Mouse (Mus musculus) forebrain, embryonic 15.5 days (tissue): Measurements from ENCODE around the gene Tceal8. TPM values are rescaled to one million over a fixed set of nuclear protein-coding genes. Genes with fewer than 3 reads are reported as not detected.
"Not testable (repeated sequence)": the region's sequence is repeated elsewhere in the genome, so short reads cannot be mapped to it uniquely, and the experiment has no call there.

Source experiments
- ATAC-seq: fragments of 200-750 bp; cut with Nextera tagmentation; replicated peaks from 2 replicates; pipeline ENCODE4 v1.8.0; 2017; ENCODE audit warnings: mild to moderate bottlenecking, moderate TSS enrichment, moderate library complexity
- H3K27ac ChIP-seq: fragments of 300-500 bp; sonication (generic); replicated peaks from 2 replicates; pipeline ENCODE4 v1.5.1; 2015; ENCODE audit warnings: mild to moderate bottlenecking, inconsistent platforms
- H3K27me3 ChIP-seq: fragments of 300-500 bp; sonication (generic); 2 replicates; pipeline ENCODE4 v1.6.1; 2015; ENCODE audit warnings: inconsistent platforms
- H3K36me3 ChIP-seq: fragments of 300-500 bp; sonication (generic); 2 replicates; pipeline ENCODE4 v1.6.1; 2015; ENCODE audit warnings: mild to moderate bottlenecking, inconsistent platforms
- H3K4me1 ChIP-seq: fragments of 300-500 bp; sonication (generic); 2 replicates; pipeline ENCODE4 v1.6.1; 2015; ENCODE audit warnings: inconsistent platforms
- H3K4me2 ChIP-seq: fragments of 300-500 bp; sonication (generic); replicated peaks from 2 replicates; pipeline ENCODE4 v1.6.1; 2015; ENCODE audit warnings: mild to moderate bottlenecking, inconsistent platforms
- H3K4me3 ChIP-seq: fragments of 300-500 bp; sonication (generic); 2 replicates; pipeline ENCODE4 v1.5.1; 2015; ENCODE audit warnings: mild to moderate bottlenecking, inconsistent platforms
- H3K9ac ChIP-seq: fragments of 300-500 bp; sonication (generic); replicated peaks from 2 replicates; pipeline ENCODE4 v1.6.1; 2015; ENCODE audit warnings: mild to moderate bottlenecking, inconsistent platforms
- H3K9me3 ChIP-seq: fragments of 300-500 bp; sonication (generic); 2 replicates; pipeline ENCODE4 v1.6.1; 2016; ENCODE audit warnings: inconsistent platforms
- WGBS: fragments of 180-500 bp; shearing (Covaris S2); methylation state at CpG from one replicate; pipeline ENCODE4 v1.1.7; 2015; ENCODE audit warnings: mixed read lengths; 5-methylcytosine and 5-hydroxymethylcytosine counted together
- polyA plus RNA-seq: library from polyadenylated mRNA; unstranded; fragments of >200 nt; fragmentation: Nextera tagmentation; extraction: Ambion mirVana; gene quantifications from 2 replicates; pipeline ENCODE4 v1.2.1, GENCODE M21; 2015

The Tceal8 gene
- polyA plus RNA-seq: 112 and 115 TPM in 2 replicates

GRCm38 (mm10) chrX:136172118-136172551 is at the start of gene Tceal8:
TSS of gene Tceal8 (minus strand) at chrX:136172342.
- H3K36me3 ChIP-seq: no peaks in the 10 kb centered on the region
- H3K27me3 ChIP-seq: no peaks in the 10 kb centered on the region
- H3K9me3 ChIP-seq: no peaks in the 10 kb centered on the region
- H3K4me2 ChIP-seq: peak within 1 kb of the TSS; percentile 55
- peak within 1 kb of the TSS; percentile 59 for H3K4me3 ChIP-seq
- 21% methylated on average over 10 of the region's 10 CpGs for WGBS
- H3K9ac ChIP-seq: peak within 1 kb of the TSS; percentile 58
- peak within 1 kb of the TSS; percentile 86 for H3K27ac ChIP-seq
- peaks cover 4% of the 10 kb centered on the region; the same call in 1 of the 2 replicates for H3K4me1 ChIP-seq
- peak; percentile 98 for ATAC-seq

- no peak overlapping the region for H3K4me3 ChIP-seq
- no peaks in the 10 kb centered on the region for H3K36me3 ChIP-seq
- H3K4me1 ChIP-seq: no peaks in the 10 kb centered on the region
- no peak overlapping the region for H3K4me2 ChIP-seq
- ATAC-seq: no peak
- H3K9me3 ChIP-seq: no peaks in the 10 kb centered on the region
- 33% methylated on average over 1 of the region's 1 CpGs for WGBS
- no peak overlapping the region for H3K9ac ChIP-seq
- no peak overlapping the region for H3K27ac ChIP-seq
- no peaks in the 10 kb centered on the region for H3K27me3 ChIP-seq
These were observed 44.2 kb upstream of the Tceal8 start for GRCm38 (mm10) chrX:136216303-136216702.

- peak within 1 kb of the TSS; percentile 39 for H3K4me2 ChIP-seq
- not testable (repeated sequence) for H3K27me3 ChIP-seq, H3K4me1 ChIP-seq, H3K9me3 ChIP-seq, H3K27ac ChIP-seq, H3K36me3 ChIP-seq
- H3K9ac ChIP-seq: peak within 1 kb of the TSS; percentile 46
- WGBS: 21% methylated on average over 18 of the region's 67 CpGs
- H3K4me3 ChIP-seq: peak within 1 kb of the TSS; percentile 45
- ATAC-seq: peak; percentile 96
These were observed 42.9 kb upstream of the Tceal8 start, which contains the start of the genes Tceal7 and Bex1 for GRCm38 (mm10) chrX:136214729-136215677. TSS of gene Tceal7 (plus strand) at chrX:136214779. TSS of gene Bex1 (minus strand) at chrX:136215513.

- H3K36me3 ChIP-seq: no peaks in the 10 kb centered on the region
- no peak overlapping the region for H3K4me2 ChIP-seq
- no peak for ATAC-seq
- no peaks in the 10 kb centered on the region for H3K9me3 ChIP-seq
- WGBS: 75% methylated on average over 2 of the region's 2 CpGs
- no peak overlapping the region for H3K4me3 ChIP-seq
- no peaks in the 10 kb centered on the region for H3K27me3 ChIP-seq
- H3K27ac ChIP-seq: no peak overlapping the region
- no peak overlapping the region for H3K9ac ChIP-seq
- H3K4me1 ChIP-seq: no peaks in the 10 kb centered on the region
These were observed 41.3 kb upstream of the Tceal8 start for GRCm38 (mm10) chrX:136213396-136213795.

GRCm38 (mm10) chrX:136204406-136204805 is 32.3 kb upstream of the Tceal8 start:
- no peaks in the 10 kb centered on the region for H3K9me3 ChIP-seq
- no peaks in the 10 kb centered on the region for H3K4me1 ChIP-seq
- H3K27ac ChIP-seq: no peak overlapping the region
- ATAC-seq: no peak
- 76% methylated on average over 6 of the region's 6 CpGs for WGBS
- H3K36me3 ChIP-seq: no peaks in the 10 kb centered on the region
- no peaks in the 10 kb centered on the region for H3K27me3 ChIP-seq
- no peak overlapping the region for H3K9ac ChIP-seq
- H3K4me2 ChIP-seq: no peak overlapping the region
- H3K4me3 ChIP-seq: no peak overlapping the region

- peak within 1 kb of the TSS; percentile 47 for H3K9ac ChIP-seq
- peak within 1 kb of the TSS; percentile 55 for H3K27ac ChIP-seq
- no peaks in the 10 kb centered on the region for H3K9me3 ChIP-seq
- 11% methylated on average over 9 of the region's 9 CpGs for WGBS
- peak within 1 kb of the TSS; percentile 51 for H3K4me2 ChIP-seq
- H3K36me3 ChIP-seq: no peaks in the 10 kb centered on the region
- no peaks in the 10 kb centered on the region for H3K4me1 ChIP-seq
- H3K4me3 ChIP-seq: peak within 1 kb of the TSS; percentile 47
- peak; percentile 92 for ATAC-seq
- H3K27me3 ChIP-seq: no peaks in the 10 kb centered on the region
These were observed 31.5 kb upstream of the Tceal8 start, which contains the start of gene Tceal5 for GRCm38 (mm10) chrX:136203664-136204066. TSS of gene Tceal5 (minus strand) at chrX:136203876.

- Histone ChIP-seq H3K27ac (peak overlapping the region; percentile 55), H3K4me3 (peak overlapping the region; percentile 47), H3K9me3 (no peaks in the 10 kb centered on the region), H3K4me2 (peak overlapping the region; percentile 51), H3K4me1 (no peaks in the 10 kb centered on the region), H3K36me3 (no peaks in the 10 kb centered on the region), H3K27me3 (no peaks in the 10 kb centered on the region), H3K9ac (peak overlapping the region; percentile 47)
- ATAC-seq: no peak; the same call in none of the 2 replicates
- 20% methylated on average over 7 of the region's 7 CpGs for WGBS
These were observed 31.1 kb upstream of the Tceal8 start for GRCm38 (mm10) chrX:136203257-136203656.

- WGBS: 42% methylated on average over 1 of the region's 1 CpGs
- no peak overlapping the region for H3K4me2 ChIP-seq
- no peaks in the 10 kb centered on the region for H3K4me1 ChIP-seq
- H3K27ac ChIP-seq: no peak overlapping the region
- no peak overlapping the region for H3K4me3 ChIP-seq
- ATAC-seq: no peak
- H3K36me3 ChIP-seq: no peaks in the 10 kb centered on the region
- no peaks in the 10 kb centered on the region for H3K27me3 ChIP-seq
- no peaks in the 10 kb centered on the region for H3K9me3 ChIP-seq
- no peak overlapping the region for H3K9ac ChIP-seq
These were observed 24.7 kb upstream of the Tceal8 start for GRCm38 (mm10) chrX:136196873-136197272.

- H3K4me3 ChIP-seq: no peak overlapping the region
- 81% methylated on average over 16 of the region's 16 CpGs for WGBS
- no peaks in the 10 kb centered on the region for H3K36me3 ChIP-seq
- H3K4me1 ChIP-seq: no peaks in the 10 kb centered on the region
- H3K27me3 ChIP-seq: no peaks in the 10 kb centered on the region
- ATAC-seq: no peak
- H3K4me2 ChIP-seq: no peak overlapping the region
- H3K9me3 ChIP-seq: no peaks in the 10 kb centered on the region
- no peak overlapping the region for H3K9ac ChIP-seq
- no peak overlapping the region for H3K27ac ChIP-seq
These were observed 23.2 kb upstream of the Tceal8 start for GRCm38 (mm10) chrX:136195193-136195944.

- Histone ChIP-seq H3K36me3 (no peaks in the 10 kb centered on the region), H3K9ac (no peak overlapping the region), H3K4me1 (no peaks in the 10 kb centered on the region), H3K4me2 (no peak overlapping the region), H3K27me3 (no peaks in the 10 kb centered on the region), H3K4me3 (no peak overlapping the region), H3K9me3 (no peaks in the 10 kb centered on the region), H3K27ac (no peak overlapping the region)
- no peak for ATAC-seq
- 95% methylated on average over 1 of the region's 1 CpGs for WGBS
These were observed 11.0 kb upstream of the Tceal8 start for GRCm38 (mm10) chrX:136183107-136183506.

GRCm38 (mm10) chrX:136180897-136181553 is 8.9 kb upstream of the Tceal8 start:
- no peaks in the 10 kb centered on the region for H3K9me3 ChIP-seq
- no peaks in the 10 kb centered on the region for H3K36me3 ChIP-seq
- no peak for ATAC-seq
- no peak overlapping the region for H3K27ac ChIP-seq
- H3K27me3 ChIP-seq: no peaks in the 10 kb centered on the region
- no peak overlapping the region for H3K4me2 ChIP-seq
- H3K4me3 ChIP-seq: no peak overlapping the region
- 20% methylated on average over 11 of the region's 11 CpGs for WGBS
- no peaks in the 10 kb centered on the region for H3K4me1 ChIP-seq
- H3K9ac ChIP-seq: no peak overlapping the region
